Mouse (Mus musculus): ENCODE data around the gene 2300003K06Rik. TPM values are rescaled to one million over a fixed set of nuclear protein-coding genes. Genes with fewer than 3 reads are reported as not detected.

2300003K06Rik gene
- polyA plus RNA-seq, 1 experiment = not detected

GRCm38 (mm10) chr11:99793367-99793766 lies 44.5 kb downstream of the 2300003K06Rik start, which contains the start of gene Gm11596:
TSS of gene Gm11596 (minus strand) at chr11:99793467.
- H3K4me3 ChIP-seq (ENCODE audit: insufficient read depth, low read length) = no peak within 1 kb of the TSS
- no peak within 1 kb of the TSS for H3K27ac ChIP-seq (ENCODE audit: insufficient read depth, low read length)
- no peaks in the 10 kb centered on the region for H3K4me1 ChIP-seq (ENCODE audit: control insufficient read depth, insufficient read depth, low read length)
- TF ChIP-seq POLR2A (IDR thresholded peaks at IDR 0.05; ENCODE audit: extremely low read depth, insufficient read depth, low read length) = no peak
- TF ChIP-seq CTCF (IDR thresholded peaks at IDR 0.05; ENCODE audit: extremely low read depth, insufficient read depth, low read length) = no peak

Other genes with a start within 250 kb of the 2300003K06Rik start
- gene Krtap1-3, start 246.7 kb downstream of the 2300003K06Rik start, polyA plus RNA-seq (2012; rRNA removed) = not detected in 2 replicates
- not detected in 2 replicates for gene Krtap9-3, start 240.0 kb downstream of the 2300003K06Rik start, polyA plus RNA-seq (2012; rRNA removed)
- not detected in 2 replicates for gene Gm11938, start 234.8 kb downstream of the 2300003K06Rik start, polyA plus RNA-seq (2012; rRNA removed)
- not detected in 2 replicates for gene Gm11937, start 227.9 kb downstream of the 2300003K06Rik start, polyA plus RNA-seq (2012; rRNA removed)
- not detected in 2 replicates for gene Krtap2-4, start 223.2 kb downstream of the 2300003K06Rik start, polyA plus RNA-seq (2012; rRNA removed)
- gene Gm11562, start 217.6 kb downstream of the 2300003K06Rik start, polyA plus RNA-seq (2012; rRNA removed) = not detected in 2 replicates
- not detected in 2 replicates for gene Krtap4-1, start 209.8 kb downstream of the 2300003K06Rik start, polyA plus RNA-seq (2012; rRNA removed)
- not detected in 2 replicates for gene Krtap4-2, start 203.0 kb downstream of the 2300003K06Rik start, polyA plus RNA-seq (2012; rRNA removed)
- gene Krtap4-7, start 194.0 kb downstream of the 2300003K06Rik start, polyA plus RNA-seq (2012; rRNA removed) = not detected in 2 replicates
- gene Gm11555, start 187.8 kb downstream of the 2300003K06Rik start, polyA plus RNA-seq (2012; rRNA removed) = not detected in 2 replicates
- not detected in 2 replicates for gene Gm11563, start 179.1 kb downstream of the 2300003K06Rik start, polyA plus RNA-seq (2012; rRNA removed)
- not detected in 2 replicates for gene Krtap4-6, start 172.1 kb downstream of the 2300003K06Rik start, polyA plus RNA-seq (2012; rRNA removed)
- not detected in 2 replicates for gene Gm14190, start 147.3 kb downstream of the 2300003K06Rik start, polyA plus RNA-seq (2012; rRNA removed)
- gene Gm14180, start 103.8 kb downstream of the 2300003K06Rik start, polyA plus RNA-seq (2012; rRNA removed) = not detected in 2 replicates
- not detected in 2 replicates for gene Gm11595, start 65.2 kb downstream of the 2300003K06Rik start, polyA plus RNA-seq (2012; rRNA removed)
- not detected in 2 replicates for gene Krtap4-8, start 57.4 kb downstream of the 2300003K06Rik start, polyA plus RNA-seq (2012; rRNA removed)
- not detected in 2 replicates for gene Krtap4-9, start 52.9 kb downstream of the 2300003K06Rik start, polyA plus RNA-seq (2012; rRNA removed)
- not detected in 2 replicates for gene Gm11596, start 44.6 kb downstream of the 2300003K06Rik start, polyA plus RNA-seq (2012; rRNA removed)
- gene Gm11569, start 39.1 kb downstream of the 2300003K06Rik start, polyA plus RNA-seq (2012; rRNA removed) = not detected in 2 replicates
- gene Gm11554, start 33.6 kb downstream of the 2300003K06Rik start, polyA plus RNA-seq (2012; rRNA removed) = not detected in 2 replicates
- not detected in 2 replicates for gene Krtap4-13, start 28.2 kb downstream of the 2300003K06Rik start, polyA plus RNA-seq (2012; rRNA removed)
- gene Gm11564, start 22.4 kb downstream of the 2300003K06Rik start, polyA plus RNA-seq (2012; rRNA removed) = not detected in 2 replicates
- gene Krtap4-16, start 13.5 kb upstream of the 2300003K06Rik start, polyA plus RNA-seq (2012; rRNA removed) = not detected in 2 replicates
- gene Gm11568, start 19.9 kb upstream of the 2300003K06Rik start, polyA plus RNA-seq (2012; rRNA removed) = not detected in 2 replicates
- gene Gm11559, start 26.4 kb upstream of the 2300003K06Rik start, polyA plus RNA-seq (2012; rRNA removed) = not detected in 2 replicates
- gene Krtap9-1, start 35.3 kb upstream of the 2300003K06Rik start, polyA plus RNA-seq (2012; rRNA removed) = not detected in 2 replicates
- gene Gm11567, start 41.1 kb upstream of the 2300003K06Rik start, polyA plus RNA-seq (2012; rRNA removed) = not detected in 2 replicates
- gene Krtap31-1, start 69.9 kb upstream of the 2300003K06Rik start, polyA plus RNA-seq (2012; rRNA removed) = not detected in 2 replicates
- not detected in 2 replicates for gene Gm11565, start 76.7 kb upstream of the 2300003K06Rik start, polyA plus RNA-seq (2012; rRNA removed)
- not detected in 2 replicates for gene Krtap31-2, start 98.2 kb upstream of the 2300003K06Rik start, polyA plus RNA-seq (2012; rRNA removed)
- gene Krtap9-5, start 110.4 kb upstream of the 2300003K06Rik start, polyA plus RNA-seq (2012; rRNA removed) = not detected in 2 replicates
- gene Krtap29-1, start 141.0 kb upstream of the 2300003K06Rik start, polyA plus RNA-seq (2012; rRNA removed) = not detected in 2 replicates
- gene Krtap16-1, start 148.5 kb upstream of the 2300003K06Rik start, polyA plus RNA-seq (2012; rRNA removed) = not detected in 2 replicates
- gene Krtap17-1, start 155.9 kb upstream of the 2300003K06Rik start, polyA plus RNA-seq (2012; rRNA removed) = not detected in 2 replicates
- gene Krt33a, start 178.1 kb upstream of the 2300003K06Rik start, polyA plus RNA-seq (2012; rRNA removed) = 0.06 TPM in 1 of 2 replicates, not detected in the other
- not detected in 2 replicates for gene Krt33b, start 191.8 kb upstream of the 2300003K06Rik start, polyA plus RNA-seq (2012; rRNA removed)
- gene Krt34, start 203.5 kb upstream of the 2300003K06Rik start, polyA plus RNA-seq (2012; rRNA removed) = not detected in 2 replicates
- not detected in 2 replicates for gene Krt31, start 212.5 kb upstream of the 2300003K06Rik start, polyA plus RNA-seq (2012; rRNA removed)